Mouse (Mus musculus): ENCODE measurements around the gene Rps2.

DNA sequence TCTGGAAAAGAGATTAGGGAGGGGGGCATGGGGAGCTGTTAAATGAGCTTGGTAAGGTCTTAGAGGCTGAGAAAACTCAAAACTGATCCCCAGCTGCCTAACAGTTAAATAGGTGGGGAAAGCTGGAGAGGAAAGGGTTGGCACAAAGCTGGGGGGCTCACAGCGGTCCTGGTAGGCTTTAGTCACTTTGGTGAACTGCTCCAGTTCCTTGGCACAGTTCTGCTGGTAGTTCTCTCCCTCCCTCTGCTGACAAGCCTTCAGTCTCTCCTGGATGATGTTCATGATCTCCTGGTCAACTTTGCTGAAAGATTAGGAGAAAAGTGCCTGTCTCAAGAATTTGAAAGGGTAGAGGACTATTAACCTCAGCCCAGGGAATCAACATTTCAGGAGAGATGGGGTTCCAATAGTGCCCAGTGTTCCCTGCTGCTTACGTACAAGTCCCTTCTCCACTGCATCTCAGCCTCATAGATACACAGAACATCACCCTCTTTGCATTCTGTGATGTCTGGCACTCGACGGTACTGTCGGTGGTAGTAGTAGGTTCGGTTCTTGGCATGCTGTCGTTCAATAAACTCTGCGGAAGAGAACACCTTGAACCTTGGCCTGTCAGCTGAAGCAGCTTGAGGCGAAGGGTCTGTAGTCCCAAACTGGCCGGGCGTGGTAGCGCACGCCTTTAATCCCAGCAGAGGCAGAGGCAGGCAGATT, 4.5 kb downstream of the Rps2 start:
- TF ChIP-seq POLR2A (IDR thresholded peaks at IDR 0.05; ENCODE audit: control insufficient read depth, low read depth, low read length) (no peak), CTCF (IDR thresholded peaks at IDR 0.05; ENCODE audit: control insufficient read depth, insufficient read depth, insufficient replicate concordance, low read depth, low read length) (no peak)

Measured in testis, adult 2 months (tissue).